Mouse (Mus musculus) cortical plate, adult 2 months (tissue): ENCODE data around the gene Ttc23.
A peak's percentile ranks its signal among the peaks of the same experiment; 100 is the strongest.

Experiments used
- CTCF ChIP-seq: fragments of 200-500 bp; IDR thresholded peaks from 2 replicates; pipeline ENCODE4 v1.5.1; 2011; ENCODE audit warnings: mild to moderate bottlenecking, control low read depth, low read length; ENCODE audit not compliant: insufficient read depth; ENCODE audit errors: extremely low read depth
- POLR2A ChIP-seq: fragments of 200-500 bp; IDR thresholded peaks from 2 replicates; pipeline ENCODE4 v1.6.1; 2011; ENCODE audit warnings: mild to moderate bottlenecking, low read length, control low read depth; ENCODE audit not compliant: insufficient read depth; ENCODE audit errors: extremely low read depth

DNA sequence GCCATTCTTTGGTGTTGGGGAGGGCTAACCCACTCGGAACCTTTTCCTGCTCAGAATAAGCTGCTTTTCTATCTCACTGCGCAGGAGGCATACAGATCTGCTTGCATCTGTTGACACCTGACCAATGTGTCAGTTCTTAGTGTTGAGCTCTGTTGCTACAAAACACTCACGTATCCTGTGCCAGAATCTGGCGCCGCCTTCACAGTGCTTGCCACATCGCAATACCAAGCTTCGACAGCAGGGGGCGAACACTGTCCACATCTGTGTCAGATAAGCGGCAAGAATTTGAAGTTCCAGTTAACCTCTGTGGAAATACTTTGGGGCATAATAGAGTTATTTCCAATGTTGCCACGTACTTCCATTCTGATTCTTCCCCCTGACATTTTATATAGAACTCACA is 25.4 kb downstream of the Ttc23 start:
- peak; percentile 97 for TF ChIP-seq CTCF
- no peak for TF ChIP-seq POLR2A
